Mouse (Mus musculus) hindbrain, embryonic 12.5 days (tissue): ENCODE data around the gene Gm5039. TPM values are rescaled to one million over a fixed set of nuclear protein-coding genes. Genes with fewer than 3 reads are reported as not detected.
"Not testable (repeated sequence)": the region's sequence is repeated elsewhere in the genome, so short reads cannot be mapped to it uniquely, and the experiment has no call there.

Experiments used
- ATAC-seq: fragments of 200-750 bp; cut with Nextera tagmentation; 2 replicates; pipeline ENCODE4 v1.8.0; 2017; ENCODE audit warnings: moderate TSS enrichment; ENCODE audit not compliant: low FRiP score
- H3K27ac ChIP-seq: fragments of 300-500 bp; sonication (generic); 2 replicates; pipeline ENCODE4 v1.5.1; 2016; ENCODE audit warnings: mild to moderate bottlenecking
- H3K27me3 ChIP-seq: fragments of 300-500 bp; sonication (generic); 2 replicates; pipeline ENCODE4 v1.6.1; 2016; ENCODE audit warnings: mild to moderate bottlenecking
- H3K36me3 ChIP-seq: fragments of 300-500 bp; sonication (generic); 2 replicates; pipeline ENCODE4 v1.6.1; 2016; ENCODE audit warnings: mild to moderate bottlenecking
- H3K4me1 ChIP-seq: fragments of 300-500 bp; sonication (generic); 2 replicates; pipeline ENCODE4 v1.6.1; 2016
- H3K4me2 ChIP-seq: fragments of 300-500 bp; sonication (generic); replicated peaks from 2 replicates; pipeline ENCODE4 v1.6.1; 2016; ENCODE audit warnings: mild to moderate bottlenecking
- H3K4me3 ChIP-seq: fragments of 300-500 bp; sonication (generic); 2 replicates; pipeline ENCODE4 v1.5.1; 2016; ENCODE audit warnings: mild to moderate bottlenecking
- H3K9ac ChIP-seq: fragments of 300-500 bp; sonication (generic); 2 replicates; pipeline ENCODE4 v1.6.1; 2016; ENCODE audit warnings: mild to moderate bottlenecking, moderate library complexity
- H3K9me3 ChIP-seq: fragments of 300-500 bp; sonication (generic); replicated peaks from 2 replicates; pipeline ENCODE4 v1.6.1; 2016; ENCODE audit warnings: mild to moderate bottlenecking
- WGBS: fragments of 180-500 bp; shearing (Covaris S2); methylation state at CpG from one replicate; pipeline ENCODE4 v1.1.7; 2016; 5-methylcytosine and 5-hydroxymethylcytosine counted together
- polyA plus RNA-seq: library from polyadenylated mRNA; unstranded; fragments of >200 nt; fragmentation: Nextera tagmentation; extraction: Ambion mirVana; gene quantifications from 2 replicates; pipeline ENCODE4 v1.2.1, GENCODE M21; 2016

Gm5039 gene
- polyA plus RNA-seq, 1 experiment from 2014 or later = not detected

DNA sequence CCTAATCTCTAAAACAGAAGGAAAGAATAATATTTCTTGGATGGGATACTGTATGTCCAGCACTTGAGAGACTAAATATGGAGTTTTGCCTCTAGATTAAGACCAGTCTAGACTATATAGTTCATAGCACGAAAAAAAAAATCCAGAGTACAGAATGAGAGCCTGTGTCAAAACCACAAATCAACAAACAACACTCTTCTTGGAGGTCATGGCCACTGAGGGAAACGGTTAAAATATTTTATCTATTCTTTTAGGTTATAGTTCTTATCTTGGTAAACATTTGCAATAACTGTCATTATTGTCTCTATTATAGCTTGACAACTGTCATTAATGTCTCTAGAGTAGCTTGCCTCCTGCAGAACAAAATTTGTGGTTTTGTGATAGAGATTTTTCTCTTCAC, 26.7 kb downstream of the Gm5039 start:
- H3K27me3 ChIP-seq, H3K9me3 ChIP-seq, H3K27ac ChIP-seq, H3K36me3 ChIP-seq, H3K9ac ChIP-seq, H3K4me3 ChIP-seq, H3K4me2 ChIP-seq, ATAC-seq, H3K4me1 ChIP-seq: not testable (repeated sequence)
- 68% methylated on average over 2 of the region's 2 CpGs for WGBS

DNA sequence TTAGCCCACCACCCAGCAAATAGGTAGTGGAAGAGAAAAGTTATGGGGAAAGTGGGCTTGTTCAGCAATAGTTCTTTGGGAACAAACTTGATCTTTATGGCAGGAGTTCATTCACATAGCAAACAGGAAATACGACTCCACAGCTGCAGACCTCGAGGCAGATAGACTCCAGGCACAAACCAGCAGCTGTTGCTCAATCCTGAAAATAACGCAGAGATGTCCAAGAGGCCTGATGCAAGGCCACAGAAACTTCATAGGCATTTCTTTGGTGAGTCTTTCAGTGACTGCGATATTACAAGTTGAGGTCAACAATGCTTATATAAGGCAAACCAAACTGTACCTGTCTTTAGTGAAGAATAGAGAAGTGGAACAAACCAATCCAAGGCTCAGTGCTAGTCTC, 30.7 kb downstream of the Gm5039 start:
- not testable (repeated sequence) for H3K4me3 ChIP-seq, H3K27me3 ChIP-seq, H3K9ac ChIP-seq, H3K4me2 ChIP-seq, H3K36me3 ChIP-seq, ATAC-seq, H3K4me1 ChIP-seq, H3K27ac ChIP-seq, H3K9me3 ChIP-seq
- WGBS = 83% methylated on average over 4 of the region's 4 CpGs

DNA sequence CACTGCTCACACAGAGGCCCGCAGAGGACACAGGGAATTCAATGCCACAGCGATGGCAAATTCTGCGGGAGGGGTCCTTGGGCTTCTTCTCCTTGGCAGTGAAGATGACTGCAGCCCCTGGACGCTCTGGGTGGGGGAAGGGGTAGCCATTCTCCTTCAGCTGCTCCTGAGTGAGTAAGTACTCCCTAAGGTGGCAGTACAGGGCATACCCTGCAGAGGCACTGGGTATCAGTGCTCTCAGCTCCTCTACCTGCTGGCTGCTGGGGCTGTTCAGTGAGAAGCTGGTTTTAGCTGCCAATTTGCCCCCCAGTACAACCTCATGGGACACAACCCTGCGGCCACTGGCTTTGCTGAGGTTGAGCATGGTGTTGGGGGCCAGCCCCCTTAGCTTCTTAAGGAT, 38.6 kb downstream of the Gm5039 start:
- H3K27me3 ChIP-seq, H3K9me3 ChIP-seq, H3K4me2 ChIP-seq, H3K27ac ChIP-seq, H3K4me1 ChIP-seq, H3K9ac ChIP-seq, H3K4me3 ChIP-seq, ATAC-seq, H3K36me3 ChIP-seq: not testable (repeated sequence)
- WGBS = 87% methylated on average over 5 of the region's 5 CpGs

DNA sequence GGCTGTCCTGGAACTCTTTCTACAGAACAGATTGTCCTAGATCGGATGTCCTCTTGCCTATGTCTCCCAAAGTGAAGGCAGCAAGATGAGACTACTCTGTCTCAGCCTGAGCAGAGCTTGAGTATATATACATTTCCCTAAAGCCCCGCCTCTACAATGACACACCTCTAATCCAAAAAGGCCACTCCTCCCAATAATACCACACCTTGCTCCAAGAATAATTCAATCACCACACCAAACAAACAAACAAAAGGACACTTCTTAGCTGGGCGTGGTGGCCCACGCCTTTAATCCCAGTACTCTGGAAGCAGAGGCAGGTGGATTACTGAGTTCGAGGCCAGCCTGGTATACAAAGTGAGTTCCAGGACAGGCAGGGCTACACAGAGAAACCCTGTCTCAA, 49.4 kb downstream of the Gm5039 start, which contains the start of gene Gm5662:
Gm5662 (minus strand) TSS at position 101 of the 400 bp plus-strand sequence.
- not testable (repeated sequence) for H3K4me2 ChIP-seq, ATAC-seq, H3K36me3 ChIP-seq, H3K4me1 ChIP-seq, H3K9me3 ChIP-seq, H3K27me3 ChIP-seq, H3K9ac ChIP-seq, H3K27ac ChIP-seq, H3K4me3 ChIP-seq
- 81% methylated on average over 5 of the region's 5 CpGs for WGBS

Other genes with a start within 250 kb of the Gm5039 start
- gene Gm16368, start 240.3 kb downstream of the Gm5039 start, polyA plus RNA-seq = not detected in 2 replicates
- gene Gm10436, start 141.9 kb downstream of the Gm5039 start, polyA plus RNA-seq = not detected in 2 replicates
- gene Gm8332, start 73.9 kb downstream of the Gm5039 start, polyA plus RNA-seq = not detected in 2 replicates
- not detected in 2 replicates for gene Gm5662, start 49.5 kb downstream of the Gm5039 start, polyA plus RNA-seq
- gene Adck1, start 36.5 kb upstream of the Gm5039 start, polyA plus RNA-seq = 20.5 and 22.5 TPM in 2 replicates